Mouse (Mus musculus) forebrain, embryonic 16.5 days (tissue): ENCODE data around the gene Clic4. TPM values are rescaled to one million over a fixed set of nuclear protein-coding genes. Genes with fewer than 3 reads are reported as not detected.

Experiments used
- ATAC-seq: fragments of 200-750 bp; cut with Nextera tagmentation; 2 replicates; pipeline ENCODE4 v1.8.0; 2017; ENCODE audit warnings: mild to moderate bottlenecking, moderate library complexity
- H3K27ac ChIP-seq: fragments of 300-500 bp; sonication (generic); 2 replicates; pipeline ENCODE4 v1.5.1; 2014; ENCODE audit warnings: low read length, control low read depth
- H3K27me3 ChIP-seq: fragments of 300-500 bp; sonication (generic); replicated peaks from 2 replicates; pipeline ENCODE4 v1.6.1; 2014; ENCODE audit warnings: low read length; ENCODE audit not compliant: control insufficient read depth, insufficient read depth
- H3K36me3 ChIP-seq: fragments of 300-500 bp; sonication (generic); 2 replicates; pipeline ENCODE4 v1.6.1; 2014; ENCODE audit not compliant: control insufficient read depth, insufficient read depth
- H3K4me1 ChIP-seq: fragments of 300-500 bp; sonication (generic); replicated peaks from 2 replicates; pipeline ENCODE4 v1.6.1; 2014; ENCODE audit warnings: low read length; ENCODE audit not compliant: control insufficient read depth, insufficient read depth
- H3K4me2 ChIP-seq: fragments of 300-500 bp; sonication (generic); 2 replicates; pipeline ENCODE4 v1.6.1; 2014; ENCODE audit warnings: mild to moderate bottlenecking, low read length, control low read depth
- H3K4me3 ChIP-seq: fragments of 300-500 bp; sonication (generic); replicated peaks from 2 replicates; pipeline ENCODE4 v1.5.1; 2014; ENCODE audit warnings: mild to moderate bottlenecking, low read length, control low read depth
- H3K9ac ChIP-seq: fragments of 300-500 bp; sonication (generic); replicated peaks from 2 replicates; pipeline ENCODE4 v1.6.1; 2014; ENCODE audit warnings: low read depth, low read length, control low read depth
- H3K9me3 ChIP-seq: fragments of 300-500 bp; sonication (generic); 2 replicates; pipeline ENCODE4 v1.6.1; 2016; ENCODE audit warnings: low read length; ENCODE audit not compliant: control insufficient read depth
- WGBS: fragments of 180-500 bp; shearing (Covaris S2); extraction: QIAGEN DNeasy Blood & Tissue Kit; methylation state at CpG from one replicate; pipeline ENCODE4 v1.1.7; 2014; 5-methylcytosine and 5-hydroxymethylcytosine counted together
- polyA plus RNA-seq: library from polyadenylated mRNA; unstranded; fragments of >200 nt; fragmentation: Nextera tagmentation; extraction: Ambion mirVana; gene quantifications from 2 replicates; pipeline ENCODE4 v1.2.1, GENCODE M21; 2015

Clic4 gene
- polyA plus RNA-seq, 1 experiment from 2014 or later: 97.8 TPM

DNA sequence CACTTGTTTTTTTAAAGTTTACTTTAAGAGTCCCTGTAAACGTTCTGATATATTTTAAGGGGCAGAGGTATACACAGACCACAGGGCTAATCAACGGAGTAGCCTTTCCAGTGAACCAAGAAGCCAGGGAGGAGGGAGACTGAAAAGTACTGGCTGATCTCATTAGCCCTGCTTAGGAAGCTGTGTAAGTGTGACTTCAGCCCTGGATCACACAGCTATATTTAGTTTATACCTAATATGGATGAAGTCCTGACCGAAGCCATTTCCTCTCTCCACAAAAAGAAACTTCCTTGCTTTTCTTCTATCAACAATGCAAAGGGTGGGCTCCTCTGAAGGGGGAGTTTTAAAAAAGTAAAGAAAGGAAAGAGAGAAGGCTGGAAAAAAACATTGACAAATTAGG is 17.8 kb downstream of the Clic4 start:
- H3K4me3 ChIP-seq: no peak overlapping the region
- H3K27me3 ChIP-seq: no peaks in the 10 kb centered on the region
- no peak overlapping the region for H3K4me2 ChIP-seq
- no peaks in the 10 kb centered on the region for H3K36me3 ChIP-seq
- WGBS: 31% methylated on average over 3 of the region's 3 CpGs
- H3K4me1 ChIP-seq: peaks cover 23% of the 10 kb centered on the region
- no peak overlapping the region for H3K9ac ChIP-seq
- no peak for ATAC-seq
- no peak overlapping the region; the same call in 1 of the 2 replicates for H3K27ac ChIP-seq
- H3K9me3 ChIP-seq: no peaks in the 10 kb centered on the region

DNA sequence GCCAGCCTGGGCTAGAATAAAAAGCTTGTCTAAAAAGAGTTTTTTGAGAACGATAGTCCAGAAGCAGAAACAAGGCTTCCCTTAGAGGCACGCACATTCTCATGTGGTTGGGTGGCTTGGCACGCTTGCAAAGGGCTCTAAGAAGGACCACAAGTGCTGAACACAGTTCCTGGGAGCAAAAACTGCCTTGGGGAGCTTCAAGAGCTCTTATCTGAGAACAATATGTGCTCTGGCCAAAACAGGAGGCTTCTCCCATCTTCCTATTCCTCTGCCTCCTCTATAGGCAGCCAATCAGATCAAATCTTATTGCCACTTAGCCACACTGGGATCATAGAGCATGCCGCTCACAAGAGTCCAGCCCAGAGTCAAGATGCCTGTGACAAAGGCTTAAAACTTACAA is 18.3 kb downstream of the Clic4 start:
- no peaks in the 10 kb centered on the region for H3K27me3 ChIP-seq
- no peak overlapping the region for H3K9ac ChIP-seq
- no peak overlapping the region for H3K4me2 ChIP-seq
- H3K4me1 ChIP-seq: peaks cover 20% of the 10 kb centered on the region
- H3K4me3 ChIP-seq: no peak overlapping the region
- H3K36me3 ChIP-seq: no peaks in the 10 kb centered on the region
- no peak overlapping the region; the same call in 1 of the 2 replicates for H3K27ac ChIP-seq
- ATAC-seq: no peak
- 0 out of 2 replicates have a peak, but pooled peaks cover under 1% of the 10 kb centered on the region for H3K9me3 ChIP-seq
- WGBS: 74% methylated on average over 4 of the region's 4 CpGs

DNA sequence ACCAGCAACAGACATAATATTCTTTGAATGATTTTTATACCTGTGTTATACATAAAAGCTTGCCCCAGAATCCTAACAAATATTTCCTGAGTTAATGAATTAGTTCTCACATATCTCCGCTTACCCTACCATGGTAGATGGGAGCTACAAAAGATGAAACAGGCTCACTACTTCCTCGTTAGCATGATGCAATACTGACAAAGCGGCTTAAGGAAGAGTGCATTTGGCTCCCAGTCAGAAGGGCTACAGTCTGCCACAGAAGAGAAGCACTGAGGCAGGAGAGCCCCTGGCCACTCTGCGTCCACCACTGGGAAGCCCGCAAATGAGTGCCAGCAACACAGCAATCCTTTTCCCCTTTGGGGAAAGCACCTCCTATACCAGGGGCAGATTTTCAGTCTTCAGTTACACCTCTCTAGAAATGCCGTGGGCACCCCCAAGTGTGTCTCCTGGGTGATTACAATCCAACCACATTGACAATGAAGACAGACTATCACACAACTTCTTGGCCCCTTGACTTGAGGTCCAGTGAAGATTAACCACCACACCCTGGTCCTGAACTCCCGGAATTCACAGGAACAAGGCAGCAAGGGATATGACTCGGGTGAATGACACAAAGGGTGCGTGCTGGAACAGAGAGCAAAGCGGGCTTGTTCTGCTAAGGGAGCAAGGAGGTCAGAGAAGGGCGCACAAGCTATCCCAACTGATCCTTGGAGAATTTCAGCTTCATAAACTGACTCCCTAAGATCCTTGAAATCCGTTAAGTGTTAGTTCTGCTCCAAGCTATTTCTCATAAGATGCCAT is 19.2 kb downstream of the Clic4 start:
- no peak for ATAC-seq
- Histone ChIP-seq H3K9me3 (0 out of 2 replicates have a peak, but pooled peaks cover 4% of the 10 kb centered on the region), H3K27ac (no peak overlapping the region), H3K9ac (no peak overlapping the region), H3K4me3 (no peak overlapping the region), H3K4me1 (peaks cover 13% of the 10 kb centered on the region), H3K4me2 (no peak overlapping the region), H3K36me3 (no peaks in the 10 kb centered on the region), H3K27me3 (no peaks in the 10 kb centered on the region)
- WGBS: 87% methylated on average over 12 of the region's 12 CpGs

DNA sequence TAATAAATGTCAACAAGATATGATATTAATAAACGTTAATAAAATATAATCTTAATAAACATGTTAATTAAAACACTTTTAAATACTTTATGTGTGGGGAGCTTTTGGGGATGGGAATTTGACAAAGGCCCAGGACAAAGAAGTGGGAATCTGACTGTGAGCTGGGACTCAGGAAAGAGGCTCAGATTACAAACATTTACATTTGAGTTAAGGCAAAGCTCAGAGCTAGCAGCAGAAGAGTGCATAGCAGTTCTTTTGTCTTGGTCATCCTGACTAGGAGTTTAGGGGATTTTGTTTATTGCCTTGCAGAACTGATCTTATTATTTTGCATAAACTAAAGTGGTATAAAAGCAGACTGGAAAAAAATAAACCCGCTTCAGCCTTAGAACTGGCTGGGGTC is 20.8 kb downstream of the Clic4 start:
- Histone ChIP-seq H3K4me1 (peaks cover 13% of the 10 kb centered on the region), H3K27ac (no peak overlapping the region), H3K4me2 (no peak overlapping the region), H3K36me3 (no peaks in the 10 kb centered on the region), H3K4me3 (no peak overlapping the region), H3K9me3 (0 out of 2 replicates have a peak, but pooled peaks cover 4% of the 10 kb centered on the region), H3K27me3 (no peaks in the 10 kb centered on the region), H3K9ac (no peak overlapping the region)
- ATAC-seq: no peak
- WGBS: 15% methylated on average over 2 of the region's 2 CpGs

DNA sequence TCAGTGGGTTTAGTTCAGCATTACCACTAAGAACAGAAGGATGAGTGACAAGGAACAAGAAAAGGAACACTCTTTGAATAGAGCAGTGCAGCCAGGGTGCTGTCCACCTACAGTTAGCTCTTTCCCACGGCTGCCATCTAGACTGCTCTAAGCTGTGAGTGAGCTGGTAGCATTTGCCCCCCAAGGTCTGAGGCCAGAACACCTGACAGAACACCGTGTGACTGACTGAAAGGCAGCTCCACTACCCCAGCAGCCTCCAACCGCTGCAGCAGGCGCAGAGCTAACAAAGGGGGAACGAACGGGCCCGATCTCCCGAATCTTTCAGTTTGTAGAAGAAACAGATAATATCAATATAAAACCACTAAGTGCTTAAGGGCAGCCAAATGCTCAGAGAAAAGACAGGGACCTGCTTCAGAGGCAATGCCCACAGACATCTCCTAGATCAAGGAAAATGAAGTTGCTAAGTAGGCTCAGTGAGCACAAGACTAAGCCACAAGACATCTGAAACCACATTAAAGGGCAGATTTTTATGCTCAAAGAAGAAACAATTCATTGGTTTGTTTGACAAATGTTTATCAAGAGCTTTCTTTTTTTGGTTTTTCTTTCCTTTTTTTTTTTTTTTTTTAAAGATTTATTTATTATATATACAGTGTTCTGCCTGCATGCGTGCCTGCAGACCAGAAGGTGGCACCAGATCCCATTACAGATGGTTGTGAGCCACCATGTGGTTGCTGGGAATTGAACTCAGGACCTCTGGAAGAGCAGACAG is 24.2 kb downstream of the Clic4 start:
- 0 out of 2 replicates have a peak, but pooled peaks cover 4% of the 10 kb centered on the region for H3K9me3 ChIP-seq
- H3K4me3 ChIP-seq: no peak overlapping the region
- no peak overlapping the region for H3K9ac ChIP-seq
- ATAC-seq: no peak
- H3K36me3 ChIP-seq: no peaks in the 10 kb centered on the region
- no peaks in the 10 kb centered on the region for H3K27me3 ChIP-seq
- no peak overlapping the region for H3K27ac ChIP-seq
- H3K4me2 ChIP-seq: no peak overlapping the region
- WGBS: 55% methylated on average over 9 of the region's 9 CpGs
- H3K4me1 ChIP-seq: peaks cover 10% of the 10 kb centered on the region

DNA sequence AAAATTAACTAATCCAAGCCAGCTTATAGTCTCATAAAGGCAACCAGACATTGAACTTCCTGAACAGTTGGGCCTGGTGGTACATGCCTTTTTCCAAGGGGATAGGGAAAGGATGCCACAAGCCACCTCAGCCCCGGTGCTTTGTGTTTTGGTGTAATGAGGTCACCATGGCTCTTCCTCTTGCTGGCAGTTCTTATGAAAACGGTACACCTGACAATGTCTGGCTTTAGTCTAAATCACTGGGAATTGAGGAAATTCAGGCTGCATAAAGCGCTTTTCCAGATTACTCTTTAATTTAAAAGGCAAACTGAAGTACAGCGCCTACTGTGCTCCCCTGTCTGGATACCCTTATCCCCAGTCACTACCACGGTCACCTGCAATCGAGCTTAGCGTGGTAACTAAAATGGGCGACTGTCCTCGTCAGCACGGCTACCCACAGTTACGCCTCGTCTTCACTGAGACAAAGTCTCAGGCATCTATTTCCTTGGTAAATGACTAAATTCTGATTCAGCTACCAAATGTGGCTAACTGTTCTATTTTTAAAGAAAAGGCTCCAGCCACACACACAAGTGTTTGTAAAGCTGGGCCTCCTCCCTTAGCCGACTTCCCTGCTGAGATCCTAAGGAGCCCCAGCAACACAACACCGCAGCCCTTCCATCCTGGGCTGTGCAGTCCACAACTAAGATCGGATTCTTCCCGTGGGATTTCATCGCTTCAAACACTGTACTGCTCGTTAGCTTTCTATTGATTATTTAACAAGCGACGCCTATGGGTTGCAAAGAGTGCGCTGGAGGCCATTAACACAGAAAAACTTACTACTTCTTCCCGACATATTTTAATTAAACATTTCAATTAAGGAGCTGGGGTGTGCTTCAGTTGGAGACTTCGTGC is 25.5 kb downstream of the Clic4 start:
- no peaks in the 10 kb centered on the region for H3K27me3 ChIP-seq
- H3K27ac ChIP-seq: no peak overlapping the region
- H3K36me3 ChIP-seq: no peaks in the 10 kb centered on the region
- no peak overlapping the region for H3K4me3 ChIP-seq
- no peak for ATAC-seq
- no peak overlapping the region for H3K9ac ChIP-seq
- H3K4me1 ChIP-seq: peaks cover 10% of the 10 kb centered on the region
- H3K4me2 ChIP-seq: no peak overlapping the region
- 36% methylated on average over 23 of the region's 23 CpGs for WGBS
- H3K9me3 ChIP-seq: 0 out of 2 replicates have a peak, but pooled peaks cover 4% of the 10 kb centered on the region

DNA sequence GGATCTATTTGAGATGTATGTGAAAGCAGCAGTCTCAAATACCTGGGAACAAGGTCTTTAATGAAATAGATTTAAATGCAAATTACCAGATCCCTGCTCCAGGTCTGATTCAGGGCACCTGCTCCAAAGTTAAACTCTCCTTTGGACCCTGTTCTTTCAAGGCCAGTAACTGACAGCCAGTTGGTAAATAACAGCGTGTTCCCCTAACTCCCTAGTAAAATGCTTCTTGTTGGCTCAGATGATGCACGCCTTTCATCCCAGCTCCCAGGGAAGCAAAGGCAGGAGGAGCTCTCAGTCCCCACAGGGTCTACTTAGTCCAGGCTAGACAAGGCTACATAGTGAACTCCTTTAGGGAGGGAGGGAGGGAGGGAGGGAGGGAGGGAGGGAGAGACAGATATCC is 26.2 kb downstream of the Clic4 start:
- H3K4me3 ChIP-seq: no peak overlapping the region
- H3K9ac ChIP-seq: no peak overlapping the region
- no peaks in the 10 kb centered on the region for H3K36me3 ChIP-seq
- H3K27me3 ChIP-seq: no peaks in the 10 kb centered on the region
- no peak for ATAC-seq
- peaks cover 12% of the 10 kb centered on the region for H3K4me1 ChIP-seq
- WGBS: 68% methylated on average over 2 of the region's 2 CpGs
- H3K4me2 ChIP-seq: no peak overlapping the region
- 0 out of 2 replicates have a peak, but pooled peaks cover 4% of the 10 kb centered on the region for H3K9me3 ChIP-seq
- H3K27ac ChIP-seq: no peak overlapping the region

DNA sequence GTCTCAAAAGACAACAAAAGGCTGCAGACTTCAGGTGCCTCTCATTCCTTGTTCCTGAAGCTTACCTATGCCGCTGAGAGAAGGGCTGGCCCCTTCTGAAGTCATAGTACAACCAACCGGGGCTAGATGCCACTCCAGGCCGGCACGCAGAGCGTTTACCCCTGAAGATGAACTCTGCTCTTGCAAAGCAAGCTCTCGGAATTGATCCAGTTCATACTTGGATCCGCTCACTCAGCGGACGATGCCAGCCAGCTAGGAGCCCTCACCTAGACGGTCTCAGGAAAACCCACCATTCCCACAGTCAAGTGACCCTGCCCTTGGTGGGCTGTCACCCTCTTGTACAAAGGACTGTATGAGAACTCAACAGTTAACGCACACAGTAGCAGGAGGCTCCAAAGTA is 26.8 kb downstream of the Clic4 start:
- H3K4me3 ChIP-seq: no peak overlapping the region
- no peaks in the 10 kb centered on the region for H3K27me3 ChIP-seq
- H3K9me3 ChIP-seq: 0 out of 2 replicates have a peak, but pooled peaks cover 4% of the 10 kb centered on the region
- H3K9ac ChIP-seq: no peak overlapping the region
- 90% methylated on average over 11 of the region's 11 CpGs for WGBS
- no peak overlapping the region for H3K27ac ChIP-seq
- peaks cover 14% of the 10 kb centered on the region for H3K4me1 ChIP-seq
- H3K4me2 ChIP-seq: no peak overlapping the region
- no peaks in the 10 kb centered on the region for H3K36me3 ChIP-seq
- ATAC-seq: no peak
